Mouse (Mus musculus) right cerebral cortex, postnatal 25 days (tissue): ENCODE data around the gene Fkbp2.

Experiments used
- DNase-seq: peaks from one replicate; pipeline ENCODE4 v3.0.0; 2022

Fkbp2 gene

GRCm38 (mm10) chr19:6937541-6938465 lies 42.5 kb downstream of the Fkbp2 start:
- DNase-seq = no peak

- no peak for DNase-seq
Measured at GRCm38 (mm10) chr19:6936299-6936698, 44.0 kb downstream of the Fkbp2 start.

DNA sequence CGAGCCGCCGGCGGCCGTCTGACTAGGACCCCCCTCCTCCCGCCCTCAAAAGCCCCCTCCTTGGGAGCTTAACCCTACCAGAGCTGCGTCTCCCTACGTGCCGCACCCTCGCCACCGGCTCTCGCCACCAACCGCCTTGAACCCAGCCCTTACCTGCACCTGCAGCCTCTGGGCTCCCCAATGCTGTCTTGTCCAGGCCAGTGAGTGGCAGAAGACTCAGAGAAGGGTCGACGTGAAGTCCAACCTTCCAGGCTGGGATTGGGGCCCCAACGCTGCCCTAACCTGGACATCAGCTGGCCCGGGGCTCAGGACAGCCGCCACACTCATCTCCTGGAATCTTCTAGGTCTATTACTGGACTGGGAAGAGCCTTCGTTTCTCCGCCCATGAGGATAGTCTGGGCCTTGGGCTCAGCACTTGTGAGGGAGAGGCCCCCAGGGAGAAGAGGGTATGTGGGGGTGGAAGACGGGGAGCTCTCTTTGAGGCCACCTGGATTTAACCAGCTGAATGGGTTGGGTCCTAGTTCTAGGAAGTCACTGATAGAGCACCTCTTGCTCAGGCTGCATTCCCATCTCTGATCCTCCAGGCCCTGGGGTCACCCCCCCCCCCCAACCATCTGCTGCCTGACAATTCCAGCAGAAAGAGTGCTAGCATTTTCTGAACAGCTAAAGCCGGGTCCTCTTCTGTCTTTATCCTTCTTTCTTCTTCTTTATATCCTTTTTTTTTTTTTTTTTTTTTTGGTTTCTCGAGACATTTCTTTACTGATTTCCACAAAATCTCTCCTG lies 45.9 kb downstream of the Fkbp2 start, which contains the start of gene Kcnk4:
Gene Kcnk4 (minus strand): TSS at position 321 of the 783 bp plus-strand sequence.
- DNase-seq = no peak

- DNase-seq = peak; percentile 61
Measured at GRCm38 (mm10) chr19:6933436-6934194, 46.7 kb downstream of the Fkbp2 start.

DNA sequence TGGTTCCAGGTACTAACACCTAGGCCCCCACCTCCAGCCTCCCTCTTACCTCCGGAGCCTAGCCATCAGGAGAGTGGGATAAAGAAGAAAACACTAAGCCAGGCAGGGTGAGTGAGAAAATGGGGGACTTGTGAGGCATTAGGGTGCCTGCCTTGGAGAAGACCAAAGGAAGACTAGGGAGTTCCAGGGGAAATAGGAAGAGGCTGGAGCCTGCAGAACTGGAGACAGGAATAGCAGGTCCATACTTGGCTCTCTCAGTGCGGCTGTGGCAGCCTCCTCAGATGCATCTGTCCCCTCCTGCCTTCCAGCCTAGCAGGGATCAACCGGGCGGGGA lies 47.2 kb downstream of the Fkbp2 start:
- DNase-seq = no peak

- no peak for DNase-seq
Measured at GRCm38 (mm10) chr19:6932018-6932417, 48.3 kb downstream of the Fkbp2 start.

GRCm38 (mm10) chr19:6931002-6931401 lies 49.3 kb downstream of the Fkbp2 start:
- DNase-seq = no peak

GRCm38 (mm10) chr19:6928080-6928479 lies 52.2 kb downstream of the Fkbp2 start:
- DNase-seq = no peak
